Mouse (Mus musculus): ENCODE data around the gene Phykpl. TPM values are rescaled to one million over a fixed set of nuclear protein-coding genes. Genes with fewer than 3 reads are reported as not detected.

Gene Phykpl
- polyA plus RNA-seq, 1 experiment from 2014 or later = 16.1 TPM

DNA sequence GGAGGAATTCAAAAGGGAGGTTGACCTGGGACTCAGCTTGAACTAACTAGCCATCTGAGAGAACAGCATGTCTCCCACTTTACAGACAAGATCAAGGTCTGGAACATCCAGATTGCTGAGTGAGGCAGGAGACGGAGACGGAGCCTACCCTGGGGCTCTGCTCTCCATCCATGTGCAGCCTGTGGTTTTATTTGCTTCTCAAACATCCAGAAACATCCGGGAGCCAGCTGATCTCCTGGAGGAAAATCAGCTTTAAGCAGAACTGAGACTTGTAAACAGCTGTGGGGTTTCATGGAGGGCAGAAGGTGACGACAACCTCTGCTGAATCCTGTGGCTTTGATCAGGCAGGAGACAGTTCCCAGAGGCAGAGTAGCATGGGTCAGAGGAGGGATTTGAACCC lies 38.7 kb upstream of the Phykpl start:
- Histone ChIP-seq H3K27ac (replicated peaks in 1 of 2; ENCODE audit: control insufficient read depth in 1 of 2, insufficient read depth in 1 of 2, low read depth in 2 of 2, low read length in 2 of 2) (no peak overlapping the region), H3K4me1 (ENCODE audit: control insufficient read depth in 2 of 2, insufficient read depth in 2 of 2, low read length in 2 of 2) (peaks cover 2 to 3% of the 10 kb centered on the region in 2 experiments; a peak in 3 of 4 replicates), H3K36me3 (ENCODE audit: control insufficient read depth, insufficient read depth, low read length) (no peaks in the 10 kb centered on the region), H3K27me3 (ENCODE audit: control insufficient read depth, insufficient read depth, low read length) (no peaks in the 10 kb centered on the region), H3K9ac (ENCODE audit: low read length) (no peak overlapping the region), H3K4me3 (ENCODE audit: control insufficient read depth in 1 of 2, insufficient read depth in 1 of 2, low read depth in 1 of 2, low read length in 2 of 2) (no peak overlapping the region), H3K4me2 (ENCODE audit: low read length) (no peak overlapping the region), H3K9me3 (ENCODE audit: control insufficient read depth, low read length) (no peaks in the 10 kb centered on the region)
- 63% methylated on average over 4 of the region's 4 CpGs for WGBS
- no peak for ATAC-seq (ENCODE audit: insufficient number of reproducible peaks, insufficient read depth, low FRiP score, low read depth)

DNA sequence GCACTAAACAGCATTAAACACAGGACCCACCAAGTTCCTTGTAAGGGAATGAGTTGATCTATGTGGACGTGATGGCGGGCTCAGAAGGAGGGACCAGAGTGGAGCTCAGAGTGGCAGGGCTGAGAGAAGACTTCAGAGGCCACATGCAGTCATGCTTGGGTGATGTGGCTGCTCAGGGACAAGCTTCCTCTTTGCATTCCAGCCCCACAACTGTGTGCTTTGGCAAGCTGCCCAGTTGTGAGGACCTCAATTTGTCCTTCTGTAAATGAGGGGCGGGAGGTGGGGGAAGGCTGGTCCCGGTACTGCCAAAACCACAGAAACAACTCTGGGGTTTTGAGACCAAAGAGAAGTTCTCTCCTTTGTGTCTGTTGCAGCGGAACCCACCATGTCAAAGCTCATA lies 33.3 kb upstream of the Phykpl start:
- Histone ChIP-seq H3K4me3 (ENCODE audit: control insufficient read depth in 1 of 2, insufficient read depth in 1 of 2, low read depth in 1 of 2, low read length in 2 of 2) (no peak overlapping the region), H3K9me3 (ENCODE audit: control insufficient read depth, low read length) (no peaks in the 10 kb centered on the region), H3K4me1 (ENCODE audit: control insufficient read depth in 2 of 2, insufficient read depth in 2 of 2, low read length in 2 of 2) (peaks cover 10 to 14% of the 10 kb centered on the region in 2 experiments; a peak in 3 of 4 replicates), H3K4me2 (ENCODE audit: low read length) (no peak overlapping the region), H3K36me3 (ENCODE audit: control insufficient read depth, insufficient read depth, low read length) (no peaks in the 10 kb centered on the region), H3K27ac (replicated peaks in 1 of 2; ENCODE audit: control insufficient read depth in 1 of 2, insufficient read depth in 1 of 2, low read depth in 2 of 2, low read length in 2 of 2) (no peak overlapping the region), H3K27me3 (ENCODE audit: control insufficient read depth, insufficient read depth, low read length) (no peaks in the 10 kb centered on the region), H3K9ac (ENCODE audit: low read length) (no peak overlapping the region)
- no peak for ATAC-seq (ENCODE audit: insufficient number of reproducible peaks, insufficient read depth, low FRiP score, low read depth)
- WGBS = 33% methylated on average over 5 of the region's 5 CpGs

DNA sequence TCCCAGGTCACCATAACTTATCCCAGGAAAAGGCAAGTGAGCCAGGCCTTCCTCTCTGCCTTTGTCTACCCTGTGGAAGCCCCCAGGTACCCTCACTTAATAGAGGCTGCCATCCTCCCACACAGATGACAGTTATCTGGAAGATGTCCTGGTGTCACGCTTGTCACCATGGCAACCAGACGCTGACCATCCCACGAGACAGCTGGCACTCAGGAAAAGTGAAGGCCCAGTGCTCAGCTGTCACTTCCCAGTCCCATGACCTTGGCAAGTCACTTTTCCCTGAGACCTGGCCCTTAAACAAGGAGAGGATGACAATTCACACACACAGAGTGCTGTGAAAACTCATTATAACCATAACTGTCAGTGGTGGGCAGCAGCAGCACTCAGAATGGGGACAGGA lies 32.5 kb upstream of the Phykpl start:
- peaks cover 10 to 14% of the 10 kb centered on the region in 2 experiments; a peak in 3 of 4 replicates for H3K4me1 ChIP-seq (ENCODE audit: control insufficient read depth in 2 of 2, insufficient read depth in 2 of 2, low read length in 2 of 2)
- H3K4me3 ChIP-seq (ENCODE audit: control insufficient read depth in 1 of 2, insufficient read depth in 1 of 2, low read depth in 1 of 2, low read length in 2 of 2) = no peak overlapping the region
- no peaks in the 10 kb centered on the region for H3K9me3 ChIP-seq (ENCODE audit: control insufficient read depth, low read length)
- WGBS = 42% methylated on average over 3 of the region's 3 CpGs
- H3K4me2 ChIP-seq (ENCODE audit: low read length) = no peak overlapping the region
- H3K36me3 ChIP-seq (ENCODE audit: control insufficient read depth, insufficient read depth, low read length) = no peaks in the 10 kb centered on the region
- H3K27me3 ChIP-seq (ENCODE audit: control insufficient read depth, insufficient read depth, low read length) = no peaks in the 10 kb centered on the region
- H3K27ac ChIP-seq (replicated peaks in 1 of 2; ENCODE audit: control insufficient read depth in 1 of 2, insufficient read depth in 1 of 2, low read depth in 2 of 2, low read length in 2 of 2) = no peak overlapping the region
- no peak for ATAC-seq (ENCODE audit: insufficient number of reproducible peaks, insufficient read depth, low FRiP score, low read depth)
- no peak overlapping the region for H3K9ac ChIP-seq (ENCODE audit: low read length)

DNA sequence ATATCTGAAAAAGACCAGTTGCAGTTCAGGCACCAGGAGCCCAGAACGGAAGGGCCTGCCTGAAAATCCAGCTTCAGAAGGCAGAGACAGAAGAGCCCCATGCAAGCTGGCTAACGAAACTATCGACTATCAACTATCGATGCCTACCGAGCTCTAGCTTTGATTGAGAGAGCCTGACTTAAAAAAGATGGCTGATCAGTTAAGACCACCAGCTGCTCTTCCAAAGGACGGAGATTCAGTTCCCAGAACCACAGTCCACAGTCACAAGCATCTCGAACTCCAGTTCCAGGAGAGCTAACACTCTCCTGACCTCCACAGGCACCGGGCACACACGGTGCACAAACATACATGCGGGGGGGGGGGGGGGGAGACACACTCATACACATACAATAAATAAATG lies 30.0 kb upstream of the Phykpl start:
- Histone ChIP-seq H3K36me3 (ENCODE audit: control insufficient read depth, insufficient read depth, low read length) (no peaks in the 10 kb centered on the region), H3K4me1 (ENCODE audit: control insufficient read depth in 2 of 2, insufficient read depth in 2 of 2, low read length in 2 of 2) (peaks cover 10 to 14% of the 10 kb centered on the region in 2 experiments; a peak in 3 of 4 replicates), H3K9me3 (ENCODE audit: control insufficient read depth, low read length) (no peaks in the 10 kb centered on the region), H3K27me3 (ENCODE audit: control insufficient read depth, insufficient read depth, low read length) (no peaks in the 10 kb centered on the region), H3K4me3 (ENCODE audit: control insufficient read depth in 1 of 2, insufficient read depth in 1 of 2, low read depth in 1 of 2, low read length in 2 of 2) (no peak overlapping the region), H3K4me2 (ENCODE audit: low read length) (no peak overlapping the region), H3K27ac (replicated peaks in 1 of 2; ENCODE audit: control insufficient read depth in 1 of 2, insufficient read depth in 1 of 2, low read depth in 2 of 2, low read length in 2 of 2) (no peak overlapping the region), H3K9ac (ENCODE audit: low read length) (no peak overlapping the region)
- ATAC-seq (ENCODE audit: insufficient number of reproducible peaks, insufficient read depth, low FRiP score, low read depth) = no peak
- 65% methylated on average over 9 of the region's 10 CpGs for WGBS

DNA sequence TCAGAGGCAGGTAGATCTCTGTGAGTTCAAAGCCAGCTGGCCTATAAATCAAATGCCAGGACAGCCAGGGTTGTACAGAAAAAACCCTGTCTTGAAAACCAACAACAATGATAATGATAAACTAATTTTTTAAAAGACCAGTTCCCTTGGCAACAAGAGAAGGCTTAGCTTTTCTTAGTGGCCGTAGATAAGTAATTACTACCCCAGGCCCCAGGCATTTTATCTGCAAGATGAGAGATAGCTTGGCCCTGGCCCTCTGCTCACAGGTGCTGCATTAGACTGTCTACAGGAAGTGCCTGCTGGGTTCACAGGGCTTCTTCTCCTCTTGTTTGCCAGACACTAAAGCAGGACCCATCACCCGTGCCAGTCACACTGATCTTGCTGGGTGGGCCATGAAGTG lies 29.5 kb upstream of the Phykpl start:
- WGBS = 46% methylated on average over 2 of the region's 2 CpGs
- Histone ChIP-seq H3K27me3 (ENCODE audit: control insufficient read depth, insufficient read depth, low read length) (no peaks in the 10 kb centered on the region), H3K27ac (replicated peaks in 1 of 2; ENCODE audit: control insufficient read depth in 1 of 2, insufficient read depth in 1 of 2, low read depth in 2 of 2, low read length in 2 of 2) (no peak overlapping the region), H3K36me3 (ENCODE audit: control insufficient read depth, insufficient read depth, low read length) (no peaks in the 10 kb centered on the region), H3K9me3 (ENCODE audit: control insufficient read depth, low read length) (no peaks in the 10 kb centered on the region), H3K4me3 (ENCODE audit: control insufficient read depth in 1 of 2, insufficient read depth in 1 of 2, low read depth in 1 of 2, low read length in 2 of 2) (no peak overlapping the region), H3K9ac (ENCODE audit: low read length) (no peak overlapping the region), H3K4me2 (ENCODE audit: low read length) (no peak overlapping the region), H3K4me1 (ENCODE audit: control insufficient read depth in 2 of 2, insufficient read depth in 2 of 2, low read length in 2 of 2) (peaks cover 10 to 14% of the 10 kb centered on the region in 2 experiments; a peak in 3 of 4 replicates)
- no peak for ATAC-seq (ENCODE audit: insufficient number of reproducible peaks, insufficient read depth, low FRiP score, low read depth)

DNA sequence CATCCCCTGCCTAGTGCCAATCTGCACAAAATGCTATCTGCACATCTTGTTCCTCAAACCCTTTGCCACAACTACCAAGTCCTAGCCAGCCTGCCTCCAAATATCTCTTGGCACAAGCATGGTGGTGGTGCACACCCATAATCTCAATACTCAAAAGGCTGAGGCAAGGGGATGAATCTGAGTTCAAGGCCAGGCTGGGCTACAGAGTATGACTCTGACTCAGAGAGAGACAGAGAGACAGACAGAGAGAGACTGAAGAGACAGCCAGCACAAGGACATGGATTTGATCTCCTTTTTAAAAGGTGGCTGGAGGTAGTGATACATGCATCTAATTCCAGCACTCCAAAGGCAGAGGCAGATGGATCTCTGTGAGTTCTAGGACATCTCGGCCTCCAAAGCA lies 21.3 kb upstream of the Phykpl start:
- 74% methylated on average over 1 of the region's 1 CpGs for WGBS

DNA sequence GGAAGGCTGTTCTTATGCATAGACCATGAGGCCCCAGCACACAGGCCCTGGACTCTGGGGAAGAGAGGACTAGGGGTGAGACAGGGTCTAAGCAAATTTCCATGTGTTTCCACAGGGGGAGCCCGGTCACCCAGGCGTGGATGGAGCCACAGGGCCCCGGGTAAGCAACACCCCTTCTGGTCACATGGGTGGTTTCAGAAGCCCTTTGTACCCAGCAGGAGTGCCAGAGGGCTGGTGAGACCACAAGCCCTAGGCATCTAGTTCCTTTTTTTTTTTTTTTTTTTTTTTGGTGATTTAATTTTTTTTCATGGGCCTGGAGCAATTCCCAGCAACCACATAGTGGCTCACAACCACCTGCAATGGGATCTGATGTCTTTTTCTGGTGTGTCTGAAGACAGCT lies 19.5 kb upstream of the Phykpl start:
- Histone ChIP-seq H3K9ac (ENCODE audit: low read length) (no peak overlapping the region), H3K4me3 (ENCODE audit: control insufficient read depth in 1 of 2, insufficient read depth in 1 of 2, low read depth in 1 of 2, low read length in 2 of 2) (no peak overlapping the region), H3K9me3 (ENCODE audit: control insufficient read depth, low read length) (peaks cover 3% of the 10 kb centered on the region; the same call in 1 of the 2 replicates), H3K27ac (replicated peaks in 1 of 2; ENCODE audit: control insufficient read depth in 1 of 2, insufficient read depth in 1 of 2, low read depth in 2 of 2, low read length in 2 of 2) (no peak overlapping the region), H3K4me1 (ENCODE audit: control insufficient read depth in 2 of 2, insufficient read depth in 2 of 2, low read length in 2 of 2) (no peaks in the 10 kb centered on the region), H3K27me3 (ENCODE audit: control insufficient read depth, insufficient read depth, low read length) (no peaks in the 10 kb centered on the region), H3K36me3 (ENCODE audit: control insufficient read depth, insufficient read depth, low read length) (no peaks in the 10 kb centered on the region), H3K4me2 (ENCODE audit: low read length) (no peak overlapping the region)
- no peak for ATAC-seq (ENCODE audit: insufficient number of reproducible peaks, insufficient read depth, low FRiP score, low read depth)
- WGBS = 36% methylated on average over 3 of the region's 3 CpGs

More for the DNA sequence above, 21.3 kb upstream of the Phykpl start:
- no peaks in the 10 kb centered on the region for H3K27me3 ChIP-seq (ENCODE audit: control insufficient read depth, insufficient read depth, low read length)
- H3K4me2 ChIP-seq (ENCODE audit: low read length) = no peak overlapping the region
- H3K9ac ChIP-seq (ENCODE audit: low read length) = no peak overlapping the region
- no peaks in the 10 kb centered on the region for H3K4me1 ChIP-seq (ENCODE audit: control insufficient read depth in 2 of 2, insufficient read depth in 2 of 2, low read length in 2 of 2)
- ATAC-seq (ENCODE audit: insufficient number of reproducible peaks, insufficient read depth, low FRiP score, low read depth) = no peak
- no peaks in the 10 kb centered on the region for H3K36me3 ChIP-seq (ENCODE audit: control insufficient read depth, insufficient read depth, low read length)
- H3K27ac ChIP-seq (replicated peaks in 1 of 2; ENCODE audit: control insufficient read depth in 1 of 2, insufficient read depth in 1 of 2, low read depth in 2 of 2, low read length in 2 of 2) = no peak overlapping the region
- peaks cover 3% of the 10 kb centered on the region; the same call in 1 of the 2 replicates for H3K9me3 ChIP-seq (ENCODE audit: control insufficient read depth, low read length)
- H3K4me3 ChIP-seq (ENCODE audit: control insufficient read depth in 1 of 2, insufficient read depth in 1 of 2, low read depth in 1 of 2, low read length in 2 of 2) = no peak overlapping the region

DNA sequence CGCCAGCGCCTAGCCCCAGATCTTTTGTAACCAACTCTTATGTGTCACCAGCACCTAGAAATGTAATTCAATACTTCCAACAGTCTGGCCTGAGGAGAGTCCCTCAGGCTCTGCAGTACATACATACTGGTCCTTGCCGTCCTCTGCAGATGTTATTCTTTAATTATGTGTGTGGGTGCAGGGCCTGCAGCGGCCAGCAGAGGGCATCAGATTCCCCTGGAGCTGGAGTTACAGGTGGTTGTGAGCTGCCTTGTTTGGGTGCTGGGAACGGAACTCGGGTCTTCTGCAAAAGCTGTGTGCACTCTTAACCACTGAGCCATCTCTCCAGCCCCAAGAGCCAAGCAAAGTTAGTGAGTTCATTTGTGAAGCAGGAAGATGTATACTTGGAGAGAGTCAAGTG lies 18.6 kb upstream of the Phykpl start:
- ATAC-seq (ENCODE audit: insufficient number of reproducible peaks, insufficient read depth, low FRiP score, low read depth) = no peak
- Histone ChIP-seq H3K9ac (ENCODE audit: low read length) (no peak overlapping the region), H3K27ac (replicated peaks in 1 of 2; ENCODE audit: control insufficient read depth in 1 of 2, insufficient read depth in 1 of 2, low read depth in 2 of 2, low read length in 2 of 2) (no peak overlapping the region), H3K9me3 (ENCODE audit: control insufficient read depth, low read length) (peaks cover 3% of the 10 kb centered on the region; the same call in 1 of the 2 replicates), H3K27me3 (ENCODE audit: control insufficient read depth, insufficient read depth, low read length) (no peaks in the 10 kb centered on the region), H3K4me3 (ENCODE audit: control insufficient read depth in 1 of 2, insufficient read depth in 1 of 2, low read depth in 1 of 2, low read length in 2 of 2) (no peak overlapping the region), H3K36me3 (ENCODE audit: control insufficient read depth, insufficient read depth, low read length) (no peaks in the 10 kb centered on the region), H3K4me2 (ENCODE audit: low read length) (no peak overlapping the region), H3K4me1 (ENCODE audit: control insufficient read depth in 2 of 2, insufficient read depth in 2 of 2, low read length in 2 of 2) (no peaks in the 10 kb centered on the region)
- WGBS = 87% methylated on average over 6 of the region's 6 CpGs
